13 mouse cellular contexts compared by ENCODE assay signal in genomic region chr5:142391691-142392090, GRCm38 (mm10). TPM values are rescaled to one million over a fixed set of nuclear protein-coding genes. Genes with fewer than 3 reads are reported as not detected.
DNase-seq lines count a peak whose midpoint lies in the region; ATAC-seq lines count a peak whose summit lies in the region.
"Had no signal": no experiment of that assay in that cellular context is flagged by ENCODE, and none has a peak within 500 bp of the region (broad histone marks: within the 10 kb centered on the region; RNA-seq: fewer than 3 reads in every experiment).

No protein-coding gene starts in this region.

- H3K4me1 ChIP-seq in lung, embryonic 16.5 days (replicated peaks; ENCODE audit: control insufficient read depth, insufficient read depth, low read length): peaks cover 4% of the 10 kb centered on the region
- H3K4me1 ChIP-seq in limb, embryonic 13.5 days: peaks cover 33% of the 10 kb centered on the region

- 64% methylated on average over 5 of the region's 5 CpGs for WGBS in lung, embryonic 16.5 days
- WGBS in limb, embryonic 13.5 days: 79% methylated on average over 5 of the region's 5 CpGs

- H3K9ac ChIP-seq in lung, embryonic 16.5 days (ENCODE audit: low read length): no peak overlapping the region
- no peak overlapping the region for H3K9ac ChIP-seq in limb, embryonic 13.5 days
- H3K9ac ChIP-seq: midbrain, embryonic 12.5 days; neural tube, embryonic 15.5 days had no signal

- no peaks in the 10 kb centered on the region for H3K9me3 ChIP-seq in lung, embryonic 16.5 days (ENCODE audit: control insufficient read depth, low read length)
- 0 out of 2 replicates have a peak, but pooled peaks cover 3% of the 10 kb centered on the region for H3K9me3 ChIP-seq in limb, embryonic 13.5 days
- H3K9me3 ChIP-seq: midbrain, embryonic 12.5 days; neural tube, embryonic 15.5 days had no signal

- H3K27ac ChIP-seq in lung, embryonic 16.5 days (ENCODE audit: low read length): no peak overlapping the region
- H3K27ac ChIP-seq in limb, embryonic 13.5 days: peak overlapping the region; percentile 33; the same call in 1 of the 2 replicates
- H3K27ac ChIP-seq: midbrain, embryonic 12.5 days; neural tube, embryonic 15.5 days had no signal

- DNase-seq in heart, adult 11 months: peak; percentile 85
- no peak for DNase-seq in heart, adult 18-20 months
- DNase-seq in lung, postnatal 14 days: no peak
- DNase-seq in R1 (ENCODE audit: low read depth, low spot score): peak; percentile 85
- DNase-seq in gastrocnemius, postnatal 4 days (ENCODE audit: low spot score in 2 of 2): no peak
- DNase-seq in cerebellum, postnatal 14 days: no peak
- DNase-seq: cerebellum, adult 18-20 months; kidney, adult 8-10 months; thymus, adult 18-20 months had no signal

- H3K4me3 ChIP-seq in lung, embryonic 16.5 days (ENCODE audit: low read length): no peak overlapping the region
- H3K4me3 ChIP-seq in limb, embryonic 13.5 days: no peak overlapping the region
- H3K4me3 ChIP-seq: midbrain, embryonic 12.5 days; neural tube, embryonic 15.5 days had no signal

- no peak overlapping the region for H3K4me2 ChIP-seq in lung, embryonic 16.5 days (ENCODE audit: low read depth, low read length)
- no peak overlapping the region for H3K4me2 ChIP-seq in limb, embryonic 13.5 days (replicated peaks)
- H3K4me2 ChIP-seq: midbrain, embryonic 12.5 days; neural tube, embryonic 15.5 days had no signal

- no peaks in the 10 kb centered on the region for H3K36me3 ChIP-seq in lung, embryonic 16.5 days (ENCODE audit: control insufficient read depth, insufficient read depth, low read length)
- H3K36me3 ChIP-seq in limb, embryonic 13.5 days: no peaks in the 10 kb centered on the region
- H3K36me3 ChIP-seq: midbrain, embryonic 12.5 days; neural tube, embryonic 15.5 days had no signal

- H3K27me3 ChIP-seq in lung, embryonic 16.5 days (ENCODE audit: control insufficient read depth, insufficient read depth, low read depth, low read length): no peaks in the 10 kb centered on the region
- no peaks in the 10 kb centered on the region for H3K27me3 ChIP-seq in limb, embryonic 13.5 days
- H3K27me3 ChIP-seq: midbrain, embryonic 12.5 days; neural tube, embryonic 15.5 days had no signal

- peak; percentile 51; the same call in 1 of the 2 replicates for ATAC-seq in lung, embryonic 16.5 days (ENCODE audit: low read depth)
- no peak for ATAC-seq in limb, embryonic 13.5 days (ENCODE audit: low FRiP score, low read depth)

RNA-seq across cellular contexts. Expression of gene Foxk1, which starts 9.6 kb away (rescaled TPM):
- total RNA-seq in heart, adult 18-20 months (2021): 10 to 100 TPM; 15.7 to 15.9 TPM
- polyA plus RNA-seq in lung, embryonic 16.5 days (2015; fragmentation: Nextera tagmentation; extraction: Ambion mirVana): 3.1 and 3.3 TPM in 2 replicates
- 6.3 and 6.6 TPM in 2 replicates for polyA plus RNA-seq in limb, embryonic 13.5 days (2015; fragmentation: Nextera tagmentation; extraction: Ambion mirVana)
- 10 to 100 TPM; 26.6 to 27.9 TPM for total RNA-seq in gastrocnemius, postnatal 4 days (2021)

Comparison
In these comparisons a context has a peak if more than half of its experiments do, and no peak if none do; other contexts are left out.
1. DNase-seq: peak in heart, adult 11 months (single experiment) and R1 (single experiment); none in heart, adult 18-20 months (0 of 2), lung, postnatal 14 days (single experiment), gastrocnemius, postnatal 4 days (0 of 2) and cerebellum, postnatal 14 days (0 of 2).